Mouse (Mus musculus): ENCODE data around the gene Smoc2. TPM values are rescaled to one million over a fixed set of nuclear protein-coding genes. Genes with fewer than 3 reads are reported as not detected.

Gene Smoc2
- total RNA-seq, 2 experiments from 2014 or later = 36.2 to 36.8 TPM

GRCm38 (mm10) chr17:14414511-14414910 is 135.2 kb downstream of the Smoc2 start:
- DNase-seq (ENCODE audit: low spot score in 2 of 2) = no peak
- Histone ChIP-seq H3K4me3 (no peak overlapping the region), H3K27ac (no peak overlapping the region)
- TF ChIP-seq CTCF (conservative IDR thresholded peaks at IDR 0.05) = no peak

GRCm38 (mm10) chr17:14420460-14421046 is 141.2 kb downstream of the Smoc2 start:
- H3K4me3 ChIP-seq = no peak overlapping the region
- TF ChIP-seq CTCF (conservative IDR thresholded peaks at IDR 0.05) = no peak
- DNase-seq (ENCODE audit: low spot score in 2 of 2) = peak in 1 of 2 experiments; percentile 7
- H3K27ac ChIP-seq = no peak overlapping the region

GRCm38 (mm10) chr17:14426481-14426880 is 147.2 kb downstream of the Smoc2 start:
- H3K27ac ChIP-seq = no peak overlapping the region
- TF ChIP-seq CTCF (conservative IDR thresholded peaks at IDR 0.05) = no peak
- no peak overlapping the region for H3K4me3 ChIP-seq
- no peak for DNase-seq (ENCODE audit: low spot score in 2 of 2)

- Histone ChIP-seq H3K4me3 (no peak overlapping the region), H3K27ac (no peak overlapping the region)
- DNase-seq (ENCODE audit: low spot score in 2 of 2) = no peak
- no peak for TF ChIP-seq CTCF (conservative IDR thresholded peaks at IDR 0.05)
Observed at GRCm38 (mm10) chr17:14434717-14435116, 155.4 kb downstream of the Smoc2 start.

- H3K4me3 ChIP-seq = no peak overlapping the region
- TF ChIP-seq CTCF (conservative IDR thresholded peaks at IDR 0.05) = no peak
- peak; percentile 14 to 27 for DNase-seq (ENCODE audit: low spot score in 2 of 2)
- H3K27ac ChIP-seq = no peak overlapping the region
Observed at GRCm38 (mm10) chr17:14445611-14446010, 166.3 kb downstream of the Smoc2 start.

GRCm38 (mm10) chr17:14447275-14447674 is 168.0 kb downstream of the Smoc2 start:
- no peak for TF ChIP-seq CTCF (conservative IDR thresholded peaks at IDR 0.05)
- Histone ChIP-seq H3K27ac (no peak overlapping the region), H3K4me3 (no peak overlapping the region)
- DNase-seq (ENCODE audit: low spot score in 2 of 2) = no peak

Other genes starting within 250 kb of the Smoc2 start
- not detected for gene Gm7358, start 220.0 kb upstream of the Smoc2 start, total RNA-seq (2021)
- gene Dact2, start 75.2 kb upstream of the Smoc2 start, total RNA-seq (2021) = 10 to 100 TPM; 21.8 to 24.7 TPM

All from layer of hippocampus, adult 2 months (tissue).